Mouse (Mus musculus) megakaryocyte-erythroid progenitor cell, adult 5-6 weeks (primary cell): ENCODE measurements around the gene Kbtbd6. TPM values are rescaled to one million over a fixed set of nuclear protein-coding genes. Genes with fewer than 3 reads are reported as not detected.

Experiments used
- ATAC-seq: replicated peaks from 2 replicates; pipeline ENCODE4 v1.8.0; 2016; ENCODE audit warnings: mild to moderate bottlenecking, inconsistent platforms; ENCODE audit not compliant: severe bottlenecking, poor library complexity, low FRiP score, low TSS enrichment
- total RNA-seq, 2 experiments: library from RNA; stranded (forward) in 1 of 2; stranded (reverse) in 1 of 2; fragments of 200-1000, 215-1000 nt in 1 of 2; fragments of >200 nt in 1 of 2; fragmentation: Nextera tagmentation in 1 of 2; gene quantifications; 2 replicates each; pipeline ENCODE4 v1.2.3; 2014 to 2017

Gene Kbtbd6
- total RNA-seq, 2 experiments from 2014 or later: 3.3 to 5.1 TPM

- ATAC-seq: peak; percentile 32
Measured at GRCm38 (mm10) chr14:79480624-79481338, 29.1 kb downstream of the Kbtbd6 start, which contains the start of gene Elf1. TSS of gene Elf1 (plus strand) at chr14:79481194.

GRCm38 (mm10) chr14:79481339-79482151 lies 29.9 kb downstream of the Kbtbd6 start, which contains the start of gene Wbp4:
TSS of gene Wbp4 (minus strand) at chr14:79481520.
- ATAC-seq: peak; percentile 77

- no peak for ATAC-seq
Measured at GRCm38 (mm10) chr14:79482251-79482661, 30.6 kb downstream of the Kbtbd6 start.

GRCm38 (mm10) chr14:79482747-79483355 lies 31.2 kb downstream of the Kbtbd6 start:
- no peak for ATAC-seq

GRCm38 (mm10) chr14:79483611-79484120 lies 32.0 kb downstream of the Kbtbd6 start:
- no peak for ATAC-seq

- ATAC-seq: peak; percentile 66
Measured at GRCm38 (mm10) chr14:79486617-79486992, 35.0 kb downstream of the Kbtbd6 start.

GRCm38 (mm10) chr14:79486993-79487731 lies 35.5 kb downstream of the Kbtbd6 start:
- peak; percentile 60 for ATAC-seq

- no peak for ATAC-seq
Measured at GRCm38 (mm10) chr14:79488531-79488930, 36.9 kb downstream of the Kbtbd6 start.

- ATAC-seq: no peak
Measured at GRCm38 (mm10) chr14:79489150-79489549, 37.5 kb downstream of the Kbtbd6 start.

GRCm38 (mm10) chr14:79490246-79490645 lies 38.6 kb downstream of the Kbtbd6 start:
- ATAC-seq: no peak

- ATAC-seq: no peak
Measured at GRCm38 (mm10) chr14:79494349-79494748, 42.7 kb downstream of the Kbtbd6 start.

GRCm38 (mm10) chr14:79499326-79499725 lies 47.7 kb downstream of the Kbtbd6 start:
- peak; percentile 55 for ATAC-seq

- peak; percentile 48 for ATAC-seq
Measured at GRCm38 (mm10) chr14:79500756-79501155, 49.1 kb downstream of the Kbtbd6 start.

- no peak for ATAC-seq
Measured at GRCm38 (mm10) chr14:79503371-79504075, 51.9 kb downstream of the Kbtbd6 start.

Other genes with a start within 250 kb of the Kbtbd6 start
- not detected in 2 replicates for gene Zfp957, start 204.5 kb upstream of the Kbtbd6 start, total RNA-seq (2014; fragmentation: Nextera tagmentation)
- not detected in 2 replicates for gene Zfp957, start 204.5 kb upstream of the Kbtbd6 start, total RNA-seq (2017)
- 35.8 and 39.4 TPM in 2 replicates for gene Rgcc, start 150.2 kb upstream of the Kbtbd6 start, total RNA-seq (2014; fragmentation: Nextera tagmentation)
- gene Rgcc, start 150.2 kb upstream of the Kbtbd6 start, total RNA-seq (2017): 18.5 and 30.4 TPM in 2 replicates
- gene Naa16, start 61.1 kb upstream of the Kbtbd6 start, total RNA-seq (2014; fragmentation: Nextera tagmentation): 40.3 and 50.0 TPM in 2 replicates
- gene Naa16, start 61.1 kb upstream of the Kbtbd6 start, total RNA-seq (2017): 34.0 and 47.1 TPM in 2 replicates
- 6.4 and 7.3 TPM in 2 replicates for gene Mtrf1, start 54.1 kb upstream of the Kbtbd6 start, total RNA-seq (2014; fragmentation: Nextera tagmentation)
- gene Mtrf1, start 54.1 kb upstream of the Kbtbd6 start, total RNA-seq (2017): 14.6 and 16.8 TPM in 2 replicates
- 3.7 and 5.7 TPM in 2 replicates for gene Kbtbd7, start 25.3 kb upstream of the Kbtbd6 start, total RNA-seq (2014; fragmentation: Nextera tagmentation)
- gene Kbtbd7, start 25.3 kb upstream of the Kbtbd6 start, total RNA-seq (2017): 9.7 and 10.5 TPM in 2 replicates
- gene Elf1, start 29.4 kb downstream of the Kbtbd6 start, total RNA-seq (2014; fragmentation: Nextera tagmentation): 51.9 and 58.5 TPM in 2 replicates
- 111 and 178 TPM in 2 replicates for gene Elf1, start 29.4 kb downstream of the Kbtbd6 start, total RNA-seq (2017)
- 26.9 and 33.8 TPM in 2 replicates for gene Wbp4, start 29.7 kb downstream of the Kbtbd6 start, total RNA-seq (2014; fragmentation: Nextera tagmentation)
- gene Wbp4, start 29.7 kb downstream of the Kbtbd6 start, total RNA-seq (2017): 57.3 and 94.9 TPM in 2 replicates
- 76.0 and 94.6 TPM in 2 replicates for gene Sugt1, start 135.9 kb downstream of the Kbtbd6 start, total RNA-seq (2014; fragmentation: Nextera tagmentation)
- 121 and 127 TPM in 2 replicates for gene Sugt1, start 135.9 kb downstream of the Kbtbd6 start, total RNA-seq (2017)
- gene Cnmd, start 210.3 kb downstream of the Kbtbd6 start, total RNA-seq (2014; fragmentation: Nextera tagmentation): not detected in 2 replicates
- not detected in 2 replicates for gene Cnmd, start 210.3 kb downstream of the Kbtbd6 start, total RNA-seq (2017)